In genomic region chr12:102703921-102704408, GRCm38 (mm10) we compare ENCODE assay signal across 7 mouse cellular contexts. TPM values are rescaled to one million over a fixed set of nuclear protein-coding genes. Genes with fewer than 3 reads are reported as not detected.
DNase-seq lines count a peak whose midpoint lies in the region; ATAC-seq and TF ChIP-seq lines count a peak whose summit lies in the region.

No protein-coding gene starts in this region.

- H3K36me3 ChIP-seq in lung, embryonic 15.5 days, result no peaks in the 10 kb centered on the region
- no peaks in the 10 kb centered on the region for H3K36me3 ChIP-seq in hindbrain, embryonic 11.5 days (ENCODE audit: control insufficient read depth, insufficient read depth, low read length)

- peaks cover 24% of the 10 kb centered on the region for H3K4me1 ChIP-seq in lung, embryonic 15.5 days
- H3K4me1 ChIP-seq in hindbrain, embryonic 11.5 days (replicated peaks; ENCODE audit: control insufficient read depth, insufficient read depth, low read length), result peaks cover 11% of the 10 kb centered on the region

- peak overlapping the region; percentile 62 for H3K9ac ChIP-seq in lung, embryonic 15.5 days
- H3K9ac ChIP-seq in hindbrain, embryonic 11.5 days (ENCODE audit: low read depth, low read length), result peak overlapping the region; percentile 80

- no peaks in the 10 kb centered on the region for H3K27me3 ChIP-seq in lung, embryonic 15.5 days
- no peaks in the 10 kb centered on the region for H3K27me3 ChIP-seq in hindbrain, embryonic 11.5 days (ENCODE audit: control insufficient read depth, insufficient read depth, low read length)

- peak overlapping the region; percentile 84 for H3K4me3 ChIP-seq in lung, embryonic 15.5 days
- peak overlapping the region; percentile 77 for H3K4me3 ChIP-seq in hindbrain, embryonic 11.5 days (ENCODE audit: low read depth, low read length)

- no peak for DNase-seq in lung, postnatal 4 days
- DNase-seq in brain, embryonic 14.5 days (ENCODE audit: low read depth), result peak; percentile 66
- no peak for DNase-seq in hindbrain, embryonic 11.5 days (ENCODE audit: low spot score)
- DNase-seq in spleen, adult 18-20 months, result no peak
- DNase-seq in layer of hippocampus, postnatal 14 days (ENCODE audit: low spot score in 2 of 2), result no peak

- H3K4me2 ChIP-seq in lung, embryonic 15.5 days, result peak overlapping the region; percentile 99
- peak overlapping the region; percentile 84 for H3K4me2 ChIP-seq in hindbrain, embryonic 11.5 days (replicated peaks; ENCODE audit: low read depth, low read length)

- TF ChIP-seq POLR2A in brain, embryonic 14.5 days (IDR thresholded peaks at IDR 0.05; ENCODE audit: borderline replicate concordance, extremely low read depth, insufficient read depth, insufficient read length, poor library complexity, severe bottlenecking), result no peak

- H3K9me3 ChIP-seq in lung, embryonic 15.5 days, result no peaks in the 10 kb centered on the region
- no peaks in the 10 kb centered on the region for H3K9me3 ChIP-seq in hindbrain, embryonic 11.5 days (ENCODE audit: control insufficient read depth, low read length)

- no peak; the same call in 1 of the 2 replicates for ATAC-seq in lung, embryonic 15.5 days (ENCODE audit: borderline replicate concordance, extremely low read depth, low FRiP score, low TSS enrichment)
- ATAC-seq in hindbrain, embryonic 11.5 days (ENCODE audit: low FRiP score), result peak; percentile 0; the same call in 1 of the 2 replicates
- peak; percentile 11; the same call in 1 of the 2 replicates for ATAC-seq in megakaryocyte-erythroid progenitor cell, adult 5-6 weeks (replicated peaks; ENCODE audit: low FRiP score, low TSS enrichment, poor library complexity, severe bottlenecking)

- WGBS in lung, embryonic 15.5 days, result 10% methylated on average over 17 of the region's 17 CpGs
- WGBS in hindbrain, embryonic 11.5 days, result 6% methylated on average over 17 of the region's 17 CpGs

- no peak for TF ChIP-seq CTCF in brain, embryonic 14.5 days (IDR thresholded peaks at IDR 0.05; ENCODE audit: borderline replicate concordance, extremely low read depth, insufficient read depth, insufficient read length)

- no peak overlapping the region for H3K27ac ChIP-seq in lung, embryonic 15.5 days
- no peak overlapping the region for H3K27ac ChIP-seq in hindbrain, embryonic 11.5 days (ENCODE audit: low read depth, low read length)

RNA-seq across cellular contexts. Expression of gene Itpk1, which starts 0.8 kb away (rescaled TPM):
- polyA plus RNA-seq in lung, embryonic 15.5 days (2015; fragmentation: Nextera tagmentation; extraction: Ambion mirVana), result 8.0 and 9.6 TPM in 2 replicates
- polyA plus RNA-seq in brain, embryonic 14.5 days (2012; rRNA removed), result 32.3 and 34.0 TPM in 2 replicates
- polyA plus RNA-seq in hindbrain, embryonic 11.5 days (2014; fragmentation: Nextera tagmentation; extraction: Ambion mirVana), result 14.1 and 16.8 TPM in 2 replicates
- total RNA-seq in megakaryocyte-erythroid progenitor cell, adult 5-6 weeks (2014; fragmentation: Nextera tagmentation), result 7.4 and 12.1 TPM in 2 replicates
- total RNA-seq in megakaryocyte-erythroid progenitor cell, adult 5-6 weeks (2017), result 4.9 and 6.5 TPM in 2 replicates
- 10 to 100 TPM; 57.8 to 67.6 TPM for total RNA-seq in layer of hippocampus, postnatal 14 days (2021)

RNA-seq across cellular contexts. Expression of gene Moap1, which starts 39.5 kb away (rescaled TPM):
- 27.3 and 27.4 TPM in 2 replicates for polyA plus RNA-seq in lung, embryonic 15.5 days (2015; fragmentation: Nextera tagmentation; extraction: Ambion mirVana)
- polyA plus RNA-seq in brain, embryonic 14.5 days (2012; rRNA removed), result 9.3 and 11.6 TPM in 2 replicates
- polyA plus RNA-seq in hindbrain, embryonic 11.5 days (2014; fragmentation: Nextera tagmentation; extraction: Ambion mirVana), result 35.7 and 42.9 TPM in 2 replicates
- total RNA-seq in megakaryocyte-erythroid progenitor cell, adult 5-6 weeks (2014; fragmentation: Nextera tagmentation), result 3.8 and 8.2 TPM in 2 replicates
- total RNA-seq in megakaryocyte-erythroid progenitor cell, adult 5-6 weeks (2017), result 11.5 and 15.8 TPM in 2 replicates
- 10 to 100 TPM; 31.0 TPM for total RNA-seq in layer of hippocampus, postnatal 14 days (2021)

RNA-seq across cellular contexts. Expression of gene Tmem251, which starts 39.6 kb away (rescaled TPM):
- polyA plus RNA-seq in lung, embryonic 15.5 days (2015; fragmentation: Nextera tagmentation; extraction: Ambion mirVana), result 9.5 and 10.1 TPM in 2 replicates
- polyA plus RNA-seq in brain, embryonic 14.5 days (2012; rRNA removed), result 4.9 and 5.0 TPM in 2 replicates
- polyA plus RNA-seq in hindbrain, embryonic 11.5 days (2014; fragmentation: Nextera tagmentation; extraction: Ambion mirVana), result 10.8 and 11.3 TPM in 2 replicates
- 9.2 and 13.8 TPM in 2 replicates for total RNA-seq in megakaryocyte-erythroid progenitor cell, adult 5-6 weeks (2014; fragmentation: Nextera tagmentation)
- total RNA-seq in megakaryocyte-erythroid progenitor cell, adult 5-6 weeks (2017), result 8.1 and 10.8 TPM in 2 replicates
- 1 to 10 TPM; 4.9 to 5.3 TPM for total RNA-seq in layer of hippocampus, postnatal 14 days (2021)

RNA-seq across cellular contexts. Expression of gene Gm28051, which starts 53.6 kb away (rescaled TPM):
- not detected in 2 replicates for polyA plus RNA-seq in lung, embryonic 15.5 days (2015; fragmentation: Nextera tagmentation; extraction: Ambion mirVana)
- polyA plus RNA-seq in brain, embryonic 14.5 days (2012; rRNA removed), result not detected in 2 replicates
- not detected in 2 replicates for polyA plus RNA-seq in hindbrain, embryonic 11.5 days (2014; fragmentation: Nextera tagmentation; extraction: Ambion mirVana)
- total RNA-seq in megakaryocyte-erythroid progenitor cell, adult 5-6 weeks (2014; fragmentation: Nextera tagmentation), result not detected in 2 replicates
- total RNA-seq in megakaryocyte-erythroid progenitor cell, adult 5-6 weeks (2017), result not detected in 2 replicates
- not detected for total RNA-seq in layer of hippocampus, postnatal 14 days (2021)

RNA-seq across cellular contexts. Expression of gene Gon7, which starts 53.6 kb away (rescaled TPM):
- 29.5 and 31.3 TPM in 2 replicates for polyA plus RNA-seq in lung, embryonic 15.5 days (2015; fragmentation: Nextera tagmentation; extraction: Ambion mirVana)
- polyA plus RNA-seq in brain, embryonic 14.5 days (2012; rRNA removed), result 21.9 and 24.1 TPM in 2 replicates
- polyA plus RNA-seq in hindbrain, embryonic 11.5 days (2014; fragmentation: Nextera tagmentation; extraction: Ambion mirVana), result 47.2 and 56.2 TPM in 2 replicates
- 12.2 and 21.1 TPM in 2 replicates for total RNA-seq in megakaryocyte-erythroid progenitor cell, adult 5-6 weeks (2014; fragmentation: Nextera tagmentation)
- 25.5 and 28.1 TPM in 2 replicates for total RNA-seq in megakaryocyte-erythroid progenitor cell, adult 5-6 weeks (2017)
- total RNA-seq in layer of hippocampus, postnatal 14 days (2021), result 10 to 100 TPM; 12.7 to 13.3 TPM
